Mouse (Mus musculus) myocyte (in vitro differentiated cells): ENCODE measurements at regions not wholly inside any gene's neighbourhood (a gene's known extent, or its start where the extent isn't known, plus 50 kb on each side); places are given as distances from the start of the nearest gene placed in this dataset.

Source experiments
- CEBPB ChIP-seq: IDR thresholded peaks from 2 replicates; pipeline ENCODE4 v1.6.1; 2011; ENCODE audit warnings: mild to moderate bottlenecking, moderate library complexity; ENCODE audit not compliant: poor library complexity, insufficient read depth, severe bottlenecking
- MAX ChIP-seq: IDR thresholded peaks from one replicate; pipeline ENCODE4 v1.6.1; 2011; ENCODE audit warnings: low read depth, mild to moderate bottlenecking, control low read depth
- MYOD1 ChIP-seq, 3 experiments: IDR thresholded peaks; one replicate each; pipeline ENCODE4 v1.6.1; 2011; ENCODE audit warnings: control low read depth in 2 of 3, low read depth in 2 of 3, mild to moderate bottlenecking in 2 of 3, moderate library complexity in 1 of 3; ENCODE audit not compliant: insufficient read length in 2 of 3, control insufficient read depth in 1 of 3
- MYOG ChIP-seq, 3 experiments: IDR thresholded peaks; one replicate each; pipeline ENCODE4 v1.6.1; 2011; ENCODE audit warnings: control low read depth in 2 of 3, low read depth in 2 of 3, mild to moderate bottlenecking in 2 of 3; ENCODE audit not compliant: insufficient read length in 2 of 3, control insufficient read depth in 1 of 3, insufficient read depth in 1 of 3
- POLR2A ChIP-seq: IDR thresholded peaks from one replicate; pipeline ENCODE4 v1.6.1; 2011; ENCODE audit warnings: low read depth, mild to moderate bottlenecking, control low read depth, moderate library complexity; ENCODE audit not compliant: insufficient read length

DNA sequence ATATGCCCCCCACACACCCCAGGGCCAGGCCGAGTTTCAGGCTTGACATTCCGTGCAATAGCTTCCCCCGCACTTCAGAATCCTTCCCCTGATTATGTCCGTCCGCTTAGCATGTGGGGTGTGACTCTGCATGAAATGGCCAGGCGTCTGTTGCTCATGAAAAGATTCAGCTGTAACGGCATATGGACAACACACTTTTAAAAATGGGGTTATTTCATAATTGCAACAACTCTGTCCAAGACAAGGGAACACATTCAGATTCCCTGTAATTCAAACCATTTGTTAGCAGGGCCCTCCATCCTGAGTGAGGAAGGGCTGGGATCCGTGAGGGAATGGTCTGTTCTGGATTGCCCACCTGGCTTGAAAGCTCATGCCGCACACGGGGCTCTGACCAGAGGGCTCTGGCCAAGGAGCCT, 68.2 kb upstream of the Creb5 start:
- no peak for TF ChIP-seq CEBPB
- TF ChIP-seq POLR2A, result no peak
- TF ChIP-seq MYOD1 (IDR thresholded peaks at IDR 0.05; ENCODE audit: control insufficient read depth in 1 of 3, insufficient read length in 2 of 3, low read depth in 2 of 3), result no peak
- TF ChIP-seq MAX, result no peak
- no peak for TF ChIP-seq MYOG (IDR thresholded peaks at IDR 0.05; ENCODE audit: control insufficient read depth in 1 of 3, insufficient read depth in 1 of 3, insufficient read length in 2 of 3, low read depth in 2 of 3)
